Mouse (Mus musculus) colon, adult 2 months (tissue): ENCODE results near the gene Ntmt1. TPM values are rescaled to one million over a fixed set of nuclear protein-coding genes. Genes with fewer than 3 reads are reported as not detected.

Experiments
- polyA plus RNA-seq: library from polyadenylated mRNA; depleted of rRNA; stranded (reverse); fragments of >200 nt; gene quantifications from 2 replicates; pipeline ENCODE4 v1.2.3, GENCODE M21; 2012; rRNA removed

Gene Ntmt1
- polyA plus RNA-seq, result 34.4 and 37.6 TPM in 2 replicates

DNA sequence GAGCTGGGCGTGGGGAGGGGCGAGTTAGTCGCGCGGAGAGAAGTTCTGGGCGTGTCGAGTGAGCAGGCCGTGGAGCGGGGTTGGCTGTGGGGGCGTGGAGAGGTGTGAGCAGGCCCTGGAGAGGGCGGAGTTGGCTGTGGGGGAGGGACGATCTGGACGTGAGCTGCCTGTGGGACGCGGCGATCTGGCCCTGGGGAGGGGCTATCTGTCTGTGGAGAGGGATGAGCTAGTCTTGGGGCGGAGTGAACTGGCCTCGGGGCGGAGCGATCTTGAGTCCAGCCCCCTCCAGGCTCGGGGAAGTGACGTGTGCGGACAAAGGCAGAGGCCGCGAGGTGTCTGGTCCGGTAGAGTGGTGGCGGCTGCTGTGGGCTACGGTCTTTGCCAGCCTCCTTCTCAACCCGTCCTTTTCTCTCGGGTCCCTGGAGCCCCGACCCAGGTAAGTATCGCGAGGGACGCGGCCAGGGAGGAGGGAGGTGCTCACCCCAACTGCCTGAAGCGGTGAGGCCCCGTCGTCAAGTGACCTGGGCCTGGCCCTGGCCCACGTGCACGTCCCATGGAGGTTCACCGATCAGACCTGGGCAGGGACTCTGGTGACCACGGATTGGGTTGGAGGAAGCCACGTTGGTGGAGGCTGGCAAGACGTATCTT lies at the start of gene Ntmt1:
Gene Ntmt1, plus strand, starts transcription at position 179 of the 648 bp plus-strand sequence.

DNA sequence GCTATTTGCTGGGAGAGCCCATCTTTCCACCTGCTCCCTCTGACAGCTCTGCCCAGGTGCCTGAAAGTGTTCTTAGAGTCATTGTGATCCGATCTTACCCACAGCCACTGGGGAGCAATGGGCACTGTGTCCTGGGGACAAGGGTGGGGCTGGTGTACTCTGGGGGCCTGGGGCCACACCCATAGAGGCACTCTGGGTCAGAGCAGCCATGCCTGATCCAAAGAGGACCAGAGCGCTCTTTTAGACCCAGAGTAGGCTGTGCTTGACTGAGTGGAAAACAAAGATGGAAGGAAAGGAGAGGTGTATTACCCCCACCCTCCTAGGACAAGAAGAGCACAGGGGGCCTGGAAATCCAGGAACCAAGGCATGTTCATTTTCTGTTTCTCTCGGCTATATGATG lies 4.0 kb upstream of the Ntmt1 start, which contains the start of gene 1700001O22Rik:
Gene 1700001O22Rik, minus strand, starts transcription at position 58 of the 400 bp plus-strand sequence.

DNA sequence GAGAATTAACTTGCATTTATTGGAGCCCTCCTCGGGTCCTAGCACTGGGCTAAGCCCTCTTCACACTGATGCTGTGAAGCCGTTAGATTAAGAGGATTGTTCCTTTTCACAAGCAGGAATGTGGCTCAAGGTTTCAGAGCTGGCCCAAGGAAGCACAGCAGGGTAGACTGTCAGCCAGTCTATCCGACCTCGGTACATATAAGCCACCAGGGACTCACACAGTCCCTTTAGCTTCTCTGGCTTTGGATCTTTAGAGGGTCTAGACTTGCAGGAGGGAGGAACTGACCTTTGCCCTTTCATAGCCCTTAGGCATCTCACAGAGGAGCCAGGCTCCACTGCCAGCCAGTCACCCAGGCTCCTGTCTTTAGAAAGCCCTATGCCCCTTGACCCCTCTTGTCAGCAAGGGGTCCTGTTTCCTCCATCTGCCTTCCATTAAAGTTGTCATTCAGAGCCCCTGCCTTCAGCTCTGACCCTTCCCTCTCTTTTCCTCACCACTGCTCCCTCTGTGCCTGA lies 22.7 kb downstream of the Ntmt1 start, which contains the start of gene Asb6:
Gene Asb6, minus strand, starts transcription at position 51 of the 513 bp plus-strand sequence.

GRCm38 (mm10) chr2:30834373-30835022 lies 26.9 kb downstream of the Ntmt1 start, which contains the start of gene Prrx2:
Gene Prrx2, plus strand, starts transcription at chr2:30834972.

Other genes with a start within 250 kb of the Ntmt1 start
- gene Cstad, start 212.8 kb upstream of the Ntmt1 start, polyA plus RNA-seq, result 0.27 TPM in 1 of 2 replicates, not detected in the other
- 8.8 and 10.5 TPM in 2 replicates for gene 1700001O22Rik, start 4.2 kb upstream of the Ntmt1 start, polyA plus RNA-seq
- 43.8 and 48.1 TPM in 2 replicates for gene Asb6, start 22.5 kb downstream of the Ntmt1 start, polyA plus RNA-seq
- 9.9 and 10.0 TPM in 2 replicates for gene Prrx2, start 27.1 kb downstream of the Ntmt1 start, polyA plus RNA-seq
- 15.4 and 27.0 TPM in 2 replicates for gene Ptges, start 122.0 kb downstream of the Ntmt1 start, polyA plus RNA-seq
- gene Tor1b, start 145.1 kb downstream of the Ntmt1 start, polyA plus RNA-seq, result 23.8 and 24.8 TPM in 2 replicates
- gene Tor1a, start 160.1 kb downstream of the Ntmt1 start, polyA plus RNA-seq, result 59.6 and 61.5 TPM in 2 replicates
- 9.7 and 13.0 TPM in 2 replicates for gene BC005624, start 174.4 kb downstream of the Ntmt1 start, polyA plus RNA-seq
- 14.1 and 15.5 TPM in 2 replicates for gene Usp20, start 174.5 kb downstream of the Ntmt1 start, polyA plus RNA-seq